Mouse (Mus musculus) spleen, postnatal 14 days (tissue): Measurements from ENCODE around the gene Ccdc3.
"Not testable (repeated sequence)": the region's sequence is repeated elsewhere in the genome, so short reads cannot be mapped to it uniquely, and the experiment has no call there.

Source experiments
- DNase-seq, 2 experiments: peaks; one replicate each; pipeline ENCODE4 v3.0.0; 2021 to 2022; ENCODE audit warnings: low spot score in 2 of 2

The Ccdc3 gene

GRCm38 (mm10) chr2:5214581-5214980 lies 77.0 kb downstream of the Ccdc3 start:
- no peak for DNase-seq

GRCm38 (mm10) chr2:5215252-5215815 lies 77.8 kb downstream of the Ccdc3 start:
- no peak for DNase-seq

- DNase-seq: no peak
Measured at GRCm38 (mm10) chr2:5219206-5219605, 81.6 kb downstream of the Ccdc3 start.

- DNase-seq: no peak
Measured at GRCm38 (mm10) chr2:5219847-5220375, 82.3 kb downstream of the Ccdc3 start.

- no peak for DNase-seq
Measured at GRCm38 (mm10) chr2:5222571-5222970, 85.0 kb downstream of the Ccdc3 start.

GRCm38 (mm10) chr2:5236846-5237482 lies 99.4 kb downstream of the Ccdc3 start:
- DNase-seq: no peak

- DNase-seq: no peak
Measured at GRCm38 (mm10) chr2:5237870-5238269, 100.3 kb downstream of the Ccdc3 start.

- no peak for DNase-seq
Measured at GRCm38 (mm10) chr2:5239492-5239891, 101.9 kb downstream of the Ccdc3 start.

GRCm38 (mm10) chr2:5241469-5241897 lies 103.9 kb downstream of the Ccdc3 start:
- no peak for DNase-seq

- not testable (repeated sequence) for DNase-seq
Measured at GRCm38 (mm10) chr2:5249199-5249598, 111.6 kb downstream of the Ccdc3 start.

GRCm38 (mm10) chr2:5249969-5250368 lies 112.4 kb downstream of the Ccdc3 start:
- no peak for DNase-seq

- no peak for DNase-seq
Measured at GRCm38 (mm10) chr2:5258250-5258649, 120.7 kb downstream of the Ccdc3 start.

GRCm38 (mm10) chr2:5262279-5262678 lies 124.7 kb downstream of the Ccdc3 start:
- DNase-seq: no peak

GRCm38 (mm10) chr2:5267980-5268379 lies 130.4 kb downstream of the Ccdc3 start:
- no peak for DNase-seq
